ENCODE assay signal across 18 mouse cellular contexts in genomic region chr5:65846958-65847357, GRCm38 (mm10).
"Had no signal": no experiment of that assay in that cellular context is flagged by ENCODE, and none has a peak within 500 bp of the region (broad histone marks: within the 10 kb centered on the region; RNA-seq: fewer than 3 reads in every experiment).

No protein-coding gene starts in this region.

- H3K27me3 ChIP-seq: limb, embryonic 12.5 days; liver, embryonic 12.5 days; neural tube, embryonic 15.5 days had no signal

- H3K9me3 ChIP-seq: limb, embryonic 12.5 days; liver, embryonic 12.5 days; midbrain, embryonic 10.5 days; neural tube, embryonic 15.5 days had no signal

- ATAC-seq: liver, embryonic 12.5 days had no signal

- H3K4me1 ChIP-seq: limb, embryonic 12.5 days; neural tube, embryonic 15.5 days had no signal

- H3K4me3 ChIP-seq: limb, embryonic 12.5 days; liver, embryonic 12.5 days; midbrain, embryonic 10.5 days; myocyte; neural tube, embryonic 15.5 days had no signal

- DNase-seq: kidney, postnatal 36 days; layer of hippocampus, adult 9-11 months; layer of hippocampus, postnatal 36 days; lung, embryonic 14.5 days; lung, postnatal 10 days; lung, postnatal 4 days; midbrain, embryonic 14.5 days; right cerebral cortex, adult 18-20 months; right cerebral cortex, postnatal 25 days; thymus, adult 2 months; thymus, postnatal 25 days had no signal

- H3K36me3 ChIP-seq: limb, embryonic 12.5 days; liver, embryonic 12.5 days; midbrain, embryonic 10.5 days; neural tube, embryonic 15.5 days had no signal

- H3K27ac ChIP-seq: kidney, postnatal 0 days; limb, embryonic 12.5 days; liver, embryonic 12.5 days; midbrain, embryonic 10.5 days; neural tube, embryonic 15.5 days; stomach, postnatal 0 days had no signal

- H3K9ac ChIP-seq: limb, embryonic 12.5 days; liver, embryonic 12.5 days; lung, embryonic 14.5 days; neural tube, embryonic 15.5 days had no signal

- H3K4me2 ChIP-seq: limb, embryonic 12.5 days; liver, embryonic 12.5 days; lung, embryonic 14.5 days; neural tube, embryonic 15.5 days had no signal
